ENCODE assay signal across 20 mouse cellular contexts in the genomic region with DNA sequence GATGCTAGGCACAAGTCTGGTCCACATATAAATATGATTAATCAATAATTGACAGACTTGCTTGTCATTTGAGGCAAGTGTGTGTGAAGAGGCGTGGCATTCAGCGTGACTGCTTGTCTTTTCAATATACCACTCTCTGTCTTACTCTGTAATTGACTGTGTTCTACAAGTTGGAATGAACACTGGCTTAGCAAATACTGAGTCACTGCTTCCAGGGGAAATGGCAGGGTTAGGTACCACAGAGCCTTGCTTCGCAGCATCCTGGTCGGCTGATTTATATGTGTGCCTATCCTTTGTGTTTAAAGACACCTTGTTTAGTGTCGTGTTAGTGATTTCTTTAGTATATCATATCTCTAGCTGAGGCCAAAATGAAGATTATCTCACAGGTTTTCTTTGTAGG. TPM values are rescaled to one million over a fixed set of nuclear protein-coding genes. Genes with fewer than 3 reads are reported as not detected.
DNase-seq lines count a peak whose midpoint lies in the region; ATAC-seq lines count a peak whose summit lies in the region.
"Had no signal": no experiment of that assay in that cellular context is flagged by ENCODE, and none has a peak within 500 bp of the region (broad histone marks: within the 10 kb centered on the region; RNA-seq: fewer than 3 reads in every experiment).

No protein-coding gene starts in this region.

- no peak for DNase-seq in liver, embryonic 11.5 days (ENCODE audit: low spot score)
- no peak for DNase-seq in liver
- peak; percentile 47 for DNase-seq in intestine, embryonic 14.5 days (ENCODE audit: low spot score)
- DNase-seq in midbrain, embryonic 14.5 days = no peak
- DNase-seq in retina, embryonic 14.5 days (ENCODE audit: low spot score) = no peak
- DNase-seq: adrenal gland, postnatal 14 days; cerebellum, adult 11-12 months; gastrocnemius, postnatal 14 days; kidney, adult 2 months; kidney, postnatal 14 days; layer of hippocampus, adult 9-11 months; right cerebral cortex, adult 18-20 months; thymus, adult 2 months had no signal

- H3K27ac ChIP-seq in liver, embryonic 11.5 days (ENCODE audit: low read depth, low read length) = no peak overlapping the region; the same call in 1 of the 2 replicates
- no peak overlapping the region for H3K27ac ChIP-seq in intestine, embryonic 14.5 days (ENCODE audit: low read depth)
- H3K27ac ChIP-seq in liver, embryonic 15.5 days (replicated peaks) = peak overlapping the region; percentile 98
- H3K27ac ChIP-seq in midbrain, embryonic 14.5 days (replicated peaks; ENCODE audit: low read depth, low read length) = no peak overlapping the region
- H3K27ac ChIP-seq: hindbrain, embryonic 12.5 days; limb, embryonic 13.5 days had no signal

- 77% methylated on average over 5 of the region's 5 CpGs for WGBS in liver, embryonic 11.5 days
- 75% methylated on average over 5 of the region's 5 CpGs for WGBS in intestine, embryonic 14.5 days
- WGBS in liver, embryonic 15.5 days (ENCODE audit: insufficient replicate concordance) = 62% methylated on average over 5 of the region's 5 CpGs
- 95% methylated on average over 5 of the region's 5 CpGs for WGBS in midbrain, embryonic 14.5 days

- peaks cover 76% of the 10 kb centered on the region for H3K36me3 ChIP-seq in erythroblast, embryonic 14.5 days (ENCODE audit: control insufficient read depth)
- H3K36me3 ChIP-seq in liver, embryonic 11.5 days (ENCODE audit: control insufficient read depth, insufficient read depth, low read length) = 0 out of 2 replicates have a peak, but pooled peaks cover 3% of the 10 kb centered on the region
- H3K36me3 ChIP-seq in intestine, embryonic 14.5 days (ENCODE audit: control insufficient read depth, insufficient read depth, low read length) = no peaks in the 10 kb centered on the region
- H3K36me3 ChIP-seq in liver, embryonic 15.5 days (replicated peaks) = peaks cover 31% of the 10 kb centered on the region
- no peaks in the 10 kb centered on the region for H3K36me3 ChIP-seq in midbrain, embryonic 14.5 days (ENCODE audit: control insufficient read depth, insufficient read depth, low read length)
- H3K36me3 ChIP-seq: hindbrain, embryonic 12.5 days; limb, embryonic 13.5 days had no signal

- peak overlapping the region; percentile 62 for H3K9ac ChIP-seq in liver, embryonic 11.5 days (ENCODE audit: low read depth, low read length)
- no peak overlapping the region for H3K9ac ChIP-seq in intestine, embryonic 14.5 days (ENCODE audit: low read length)
- peak overlapping the region; percentile 98 for H3K9ac ChIP-seq in liver, embryonic 15.5 days
- no peak overlapping the region for H3K9ac ChIP-seq in midbrain, embryonic 14.5 days (replicated peaks; ENCODE audit: low read length)
- H3K9ac ChIP-seq: hindbrain, embryonic 12.5 days; limb, embryonic 13.5 days had no signal

- H3K4me2 ChIP-seq in liver, embryonic 11.5 days = peak overlapping the region; percentile 87
- no peak overlapping the region for H3K4me2 ChIP-seq in intestine, embryonic 14.5 days (ENCODE audit: low read length)
- H3K4me2 ChIP-seq in liver, embryonic 15.5 days = peak overlapping the region; percentile 66
- H3K4me2 ChIP-seq in midbrain, embryonic 14.5 days (ENCODE audit: low read length) = no peak overlapping the region

- H3K27me3 ChIP-seq in erythroblast, embryonic 14.5 days (ENCODE audit: control insufficient read depth) = no peaks in the 10 kb centered on the region
- no peaks in the 10 kb centered on the region for H3K27me3 ChIP-seq in liver, embryonic 11.5 days (replicated peaks; ENCODE audit: control insufficient read depth, insufficient read depth, low read length)
- H3K27me3 ChIP-seq in intestine, embryonic 14.5 days (replicated peaks; ENCODE audit: control insufficient read depth, insufficient read depth, low read length) = no peaks in the 10 kb centered on the region
- no peaks in the 10 kb centered on the region for H3K27me3 ChIP-seq in liver, embryonic 15.5 days
- no peaks in the 10 kb centered on the region for H3K27me3 ChIP-seq in midbrain, embryonic 14.5 days (ENCODE audit: control insufficient read depth, insufficient read depth, low read length)
- H3K27me3 ChIP-seq: hindbrain, embryonic 12.5 days had no signal

- no peaks in the 10 kb centered on the region for H3K9me3 ChIP-seq in erythroblast, embryonic 14.5 days (ENCODE audit: control insufficient read depth, low read length)
- H3K9me3 ChIP-seq in liver, embryonic 11.5 days (ENCODE audit: control insufficient read depth, low read length) = no peaks in the 10 kb centered on the region
- H3K9me3 ChIP-seq in intestine, embryonic 14.5 days (ENCODE audit: control insufficient read depth, low read length) = no peaks in the 10 kb centered on the region
- H3K9me3 ChIP-seq in liver, embryonic 15.5 days (replicated peaks) = no peaks in the 10 kb centered on the region
- no peaks in the 10 kb centered on the region for H3K9me3 ChIP-seq in midbrain, embryonic 14.5 days (ENCODE audit: control insufficient read depth, low read length)
- H3K9me3 ChIP-seq: hindbrain, embryonic 12.5 days; limb, embryonic 13.5 days had no signal

- peak overlapping the region; percentile 79 for H3K4me3 ChIP-seq in erythroblast, embryonic 14.5 days (replicated peaks)
- peak overlapping the region; percentile 90 for H3K4me3 ChIP-seq in liver, embryonic 11.5 days (ENCODE audit: low read depth, low read length)
- H3K4me3 ChIP-seq in intestine, embryonic 14.5 days (ENCODE audit: low read depth, low read length) = no peak overlapping the region
- H3K4me3 ChIP-seq in liver, embryonic 15.5 days (replicated peaks) = peak overlapping the region; percentile 90
- no peak overlapping the region for H3K4me3 ChIP-seq in midbrain, embryonic 14.5 days (replicated peaks; ENCODE audit: low read depth, low read length)
- H3K4me3 ChIP-seq: hindbrain, embryonic 12.5 days; limb, embryonic 13.5 days had no signal

- ATAC-seq in erythroblast, adult 5-6 weeks (replicated peaks; ENCODE audit: low FRiP score, poor library complexity, severe bottlenecking) = no peak
- no peak for ATAC-seq in liver, embryonic 11.5 days (replicated peaks; ENCODE audit: low FRiP score)
- no peak for ATAC-seq in intestine, embryonic 14.5 days (replicated peaks; ENCODE audit: low FRiP score, low TSS enrichment, low read depth)
- ATAC-seq in liver, embryonic 15.5 days (ENCODE audit: insufficient read depth) = no peak
- ATAC-seq in midbrain, embryonic 14.5 days (ENCODE audit: low FRiP score, low TSS enrichment) = no peak
- ATAC-seq: activated CD4-positive, CD25-positive, alpha-beta regulatory T cell, adult 4 months; lung, postnatal 0 days had no signal

- peaks cover 77% of the 10 kb centered on the region for H3K4me1 ChIP-seq in erythroblast, embryonic 14.5 days (ENCODE audit: control insufficient read depth)
- H3K4me1 ChIP-seq in liver, embryonic 11.5 days (replicated peaks; ENCODE audit: control insufficient read depth, insufficient read depth, low read length) = peaks cover 62% of the 10 kb centered on the region
- peaks cover 39% of the 10 kb centered on the region for H3K4me1 ChIP-seq in intestine, embryonic 14.5 days (replicated peaks; ENCODE audit: control insufficient read depth, insufficient read depth, low read length)
- H3K4me1 ChIP-seq in liver, embryonic 15.5 days (replicated peaks) = peaks cover 76% of the 10 kb centered on the region
- peaks cover 15% of the 10 kb centered on the region; the same call in 1 of the 2 replicates for H3K4me1 ChIP-seq in midbrain, embryonic 14.5 days (ENCODE audit: control insufficient read depth, insufficient read depth, low read length)

RNA-seq across cellular contexts. Expression of a gene that starts 3.0 kb away (rescaled TPM):
- 2.1 and 2.5 TPM in 2 replicates for polyA plus RNA-seq in erythroblast, embryonic 14.5 days (2012)
- 268 and 286 TPM in 2 replicates for total RNA-seq in erythroblast, adult 5-6 weeks (2015; ENCODE audit: low replicate concordance)
- 270 and 271 TPM in 2 replicates for total RNA-seq in erythroblast, adult 5-6 weeks (2017; ENCODE audit: low replicate concordance)
- 31.1 and 34.5 TPM in 2 replicates for polyA plus RNA-seq in liver, embryonic 11.5 days (2014; fragmentation: Nextera tagmentation; extraction: Ambion mirVana)
- polyA plus RNA-seq in intestine, embryonic 14.5 days (2014; fragmentation: Nextera tagmentation; extraction: Ambion mirVana) = 14.7 and 15.7 TPM in 2 replicates
- polyA plus RNA-seq in liver, embryonic 15.5 days (2015; fragmentation: Nextera tagmentation; extraction: Ambion mirVana) = 31.1 and 31.3 TPM in 2 replicates
- polyA plus RNA-seq in midbrain, embryonic 14.5 days (2014; fragmentation: Nextera tagmentation; extraction: Ambion mirVana) = 11.8 and 12.1 TPM in 2 replicates

Comparison
In these comparisons a context has a peak if more than half of its experiments do, and no peak if none do; other contexts are left out.
1. H3K4me3 ChIP-seq: peak in erythroblast, embryonic 14.5 days (single experiment), liver, embryonic 11.5 days (single experiment) and liver, embryonic 15.5 days (single experiment); none in intestine, embryonic 14.5 days (single experiment) and midbrain, embryonic 14.5 days (single experiment).
2. H3K4me2 ChIP-seq: peak in liver, embryonic 11.5 days (single experiment) and liver, embryonic 15.5 days (single experiment); none in intestine, embryonic 14.5 days (single experiment) and midbrain, embryonic 14.5 days (single experiment).
3. H3K9ac ChIP-seq: peak in liver, embryonic 11.5 days (single experiment) and liver, embryonic 15.5 days (single experiment); none in intestine, embryonic 14.5 days (single experiment) and midbrain, embryonic 14.5 days (single experiment).